Mouse (Mus musculus) G1E (cell line): Measurements from ENCODE around the gene Capza1. TPM values are rescaled to one million over a fixed set of nuclear protein-coding genes. Genes with fewer than 3 reads are reported as not detected.
A peak's percentile ranks its signal among the peaks of the same experiment; 100 is the strongest.
"Not testable (repeated sequence)": the region's sequence is repeated elsewhere in the genome, so short reads cannot be mapped to it uniquely, and the experiment has no call there.

ENCODE experiments used
- ATAC-seq: 2 replicates; pipeline ENCODE4 v1.8.0; 2016; ENCODE audit warnings: mild to moderate bottlenecking; ENCODE audit not compliant: insufficient number of reproducible peaks, poor library complexity, low FRiP score, severe bottlenecking; ENCODE audit errors: extremely low read depth
- DNase-seq: peaks from one replicate; pipeline ENCODE4 v3.0.0; 2012; ENCODE audit warnings: low spot score
- H3K27me3 ChIP-seq: 2 replicates; pipeline ENCODE4 v1.6.1; 2012; ENCODE audit warnings: mild to moderate bottlenecking, low read length, inconsistent platforms; ENCODE audit not compliant: insufficient read depth
- H3K36me3 ChIP-seq: replicated peaks from 2 replicates; pipeline ENCODE3; 2012; ENCODE audit warnings: mild to moderate bottlenecking, inconsistent platforms
- H3K4me1 ChIP-seq: 2 replicates; pipeline ENCODE4 v1.6.1; 2012; ENCODE audit warnings: low read depth, low read length, inconsistent platforms, mixed read lengths; ENCODE audit not compliant: insufficient read depth
- H3K4me3 ChIP-seq: 2 replicates; pipeline ENCODE4 v1.5.1; 2012; ENCODE audit warnings: low read depth, mild to moderate bottlenecking, inconsistent platforms, low read length, moderate library complexity, mixed read lengths
- H3K9me3 ChIP-seq: replicated peaks from 2 replicates; pipeline ENCODE4 v1.6.1; 2012; ENCODE audit warnings: inconsistent platforms
- CTCF ChIP-seq: IDR thresholded peaks from 2 replicates; pipeline ENCODE4 v1.5.1; 2012; ENCODE audit warnings: low read depth, low read length, inconsistent platforms, mixed read lengths
- GATA1 ChIP-seq: IDR thresholded peaks from 2 replicates; pipeline ENCODE4 v1.6.1; 2012; ENCODE audit warnings: borderline replicate concordance, low read length, inconsistent platforms, mixed read lengths
- GATA2 ChIP-seq: IDR thresholded peaks from 2 replicates; pipeline ENCODE4 v1.6.1; 2012; ENCODE audit warnings: low read depth, low read length, inconsistent platforms, borderline replicate concordance
- POLR2AphosphoS5 ChIP-seq: IDR thresholded peaks from 2 replicates; pipeline ENCODE4 v1.6.1; 2012; ENCODE audit warnings: low read depth, low read length, inconsistent platforms; ENCODE audit not compliant: insufficient replicate concordance
- TAL1 ChIP-seq: conservative IDR thresholded peaks from 2 replicates; pipeline ENCODE4 v1.6.1; 2012; ENCODE audit warnings: low read depth, low read length, inconsistent platforms, mixed read lengths
- polyA plus RNA-seq: library from polyadenylated mRNA; stranded (reverse); fragments of >175 nt; gene quantifications from 2 replicates; pipeline ENCODE4 v1.2.3, GENCODE M21; 2012
- total RNA-seq, 2 experiments: library from RNA; stranded (forward) in 1 of 2; stranded (reverse) in 1 of 2; fragments of 200-1000 nt in 1 of 2; fragments of >200 nt in 1 of 2; fragmentation: Nextera tagmentation in 1 of 2; gene quantifications; 2 replicates each; pipeline ENCODE4 v1.2.3; 2014 to 2017

Gene Capza1
- total and polyA plus RNA-seq, 3 experiments: 12.5 to 182 (median 168) TPM

GRCm38 (mm10) chr3:104888585-104888984 lies 24.3 kb upstream of the Capza1 start:
- no peak for DNase-seq
- Histone ChIP-seq H3K36me3 (peaks cover 51% of the 10 kb centered on the region), H3K4me3 (no peak overlapping the region), H3K9me3 (no peaks in the 10 kb centered on the region), H3K27me3 (no peaks in the 10 kb centered on the region), H3K4me1 (no peaks in the 10 kb centered on the region)
- no peak for TF ChIP-seq GATA1
- no peak for TF ChIP-seq TAL1
- TF ChIP-seq CTCF: no peak
- no peak for TF ChIP-seq POLR2AphosphoS5
- no peak for TF ChIP-seq GATA2
- no peak for ATAC-seq

GRCm38 (mm10) chr3:104869611-104870010 lies 5.3 kb upstream of the Capza1 start:
- no peak for TF ChIP-seq GATA2
- no peak for TF ChIP-seq TAL1
- no peak for TF ChIP-seq GATA1
- TF ChIP-seq POLR2AphosphoS5: no peak
- no peak for TF ChIP-seq CTCF
- H3K27me3 ChIP-seq: no peaks in the 10 kb centered on the region
- peaks cover 10% of the 10 kb centered on the region for H3K4me1 ChIP-seq
- DNase-seq (no peak), ATAC-seq (no peak)
- no peak overlapping the region for H3K4me3 ChIP-seq
- no peaks in the 10 kb centered on the region for H3K9me3 ChIP-seq
- peaks cover 57% of the 10 kb centered on the region for H3K36me3 ChIP-seq

- H3K36me3 ChIP-seq: peaks cover 33% of the 10 kb centered on the region
- not testable (repeated sequence) for H3K27me3 ChIP-seq, H3K9me3 ChIP-seq, DNase-seq, H3K4me3 ChIP-seq, ATAC-seq
- H3K4me1 ChIP-seq: peaks cover 20% of the 10 kb centered on the region
These were observed 2.4 kb upstream of the Capza1 start for GRCm38 (mm10) chr3:104866674-104867073.

- H3K9me3 ChIP-seq: no peaks in the 10 kb centered on the region
- TF ChIP-seq GATA2 (no peak), GATA1 (no peak), TAL1 (no peak), CTCF (no peak), POLR2AphosphoS5 (no peak)
- peak; percentile 11 for DNase-seq
- H3K4me3 ChIP-seq: peak overlapping the region; percentile 88
- H3K27me3 ChIP-seq: no peaks in the 10 kb centered on the region
- H3K4me1 ChIP-seq: peaks cover 30% of the 10 kb centered on the region
- peaks cover 24% of the 10 kb centered on the region for H3K36me3 ChIP-seq
- 0 out of 2 replicates have a peak, but pooled peaks have one; percentile 35 for ATAC-seq
These were observed 1.1 kb upstream of the Capza1 start for GRCm38 (mm10) chr3:104865341-104865788.

GRCm38 (mm10) chr3:104864651-104865340 lies 491 bp upstream of the Capza1 start:
- ATAC-seq (peak; percentile 37; the same call in 1 of the 2 replicates), DNase-seq (peak; percentile 70)
- Histone ChIP-seq H3K27me3 (no peaks in the 10 kb centered on the region), H3K4me1 (peaks cover 33% of the 10 kb centered on the region), H3K4me3 (peak overlapping the region; percentile 88), H3K9me3 (no peaks in the 10 kb centered on the region), H3K36me3 (peaks cover 25% of the 10 kb centered on the region)
- TF ChIP-seq POLR2AphosphoS5: no peak
- no peak for TF ChIP-seq GATA2
- TF ChIP-seq CTCF: no peak
- no peak for TF ChIP-seq GATA1
- TF ChIP-seq TAL1: no peak

GRCm38 (mm10) chr3:104858560-104858959 lies 5.7 kb downstream of the Capza1 start:
- Histone ChIP-seq H3K4me3 (no peak overlapping the region), H3K9me3 (no peaks in the 10 kb centered on the region), H3K4me1 (peaks cover 54% of the 10 kb centered on the region), H3K36me3 (peaks cover 50% of the 10 kb centered on the region), H3K27me3 (no peaks in the 10 kb centered on the region)
- DNase-seq (no peak), ATAC-seq (no peak)
- TF ChIP-seq POLR2AphosphoS5 (no peak), TAL1 (no peak), CTCF (no peak), GATA2 (no peak), GATA1 (no peak)
